Mouse (Mus musculus) activated CD4-positive, CD25-positive, alpha-beta regulatory T cell, adult 4 months (primary cell): Measurements from ENCODE around the gene Cox7b2. TPM values are rescaled to one million over a fixed set of nuclear protein-coding genes. Genes with fewer than 3 reads are reported as not detected.
"Not testable (repeated sequence)": the region's sequence is repeated elsewhere in the genome, so short reads cannot be mapped to it uniquely, and the experiment has no call there.

Source experiments
- ATAC-seq: one replicate; pipeline ENCODE4 v1.8.0; 2017
- polyA plus RNA-seq, 2 experiments: library from polyadenylated mRNA; unstranded; fragments of 100-300 nt; shearing (Covaris generic); gene quantifications; one replicate each; pipeline ENCODE4 v1.2.1; 2017

The Cox7b2 gene
- polyA plus RNA-seq: not detected

GRCm38 (mm10) chr5:71548079-71548478 is at the start of gene Cox7b2:
Gene Cox7b2, minus strand, starts transcription at chr5:71548205.
- ATAC-seq: no peak

- no peak for ATAC-seq
Observed at GRCm38 (mm10) chr5:71595321-71595720, 47.3 kb upstream of the Cox7b2 start.

- ATAC-seq: no peak
Observed at GRCm38 (mm10) chr5:71593745-71594255, 45.8 kb upstream of the Cox7b2 start.

- no peak for ATAC-seq
Observed at GRCm38 (mm10) chr5:71571646-71572237, 23.7 kb upstream of the Cox7b2 start.

GRCm38 (mm10) chr5:71545554-71545953 is 2.5 kb downstream of the Cox7b2 start:
- ATAC-seq: no peak

- not testable (repeated sequence) for ATAC-seq
Observed at GRCm38 (mm10) chr5:71525486-71525885, 22.5 kb downstream of the Cox7b2 start.

GRCm38 (mm10) chr5:71502058-71502678 is 45.8 kb downstream of the Cox7b2 start:
- no peak for ATAC-seq

- no peak for ATAC-seq
Observed at GRCm38 (mm10) chr5:71495621-71496020, 52.4 kb downstream of the Cox7b2 start.

- ATAC-seq: no peak
Observed at GRCm38 (mm10) chr5:71456957-71457356, 91.0 kb downstream of the Cox7b2 start.

GRCm38 (mm10) chr5:71440174-71440573 is 107.8 kb downstream of the Cox7b2 start:
- no peak for ATAC-seq

Other genes starting within 250 kb of the Cox7b2 start
- under 1 TPM in 1 of 2 experiments, not detected in 1; 0.04 TPM for gene Gabrb1, start 109.9 kb upstream of the Cox7b2 start, polyA plus RNA-seq
- not detected for gene Gabra4, start 110.1 kb upstream of the Cox7b2 start, polyA plus RNA-seq